Mouse (Mus musculus) lung, postnatal 0 days (tissue): ENCODE results near the gene Gp9. TPM values are rescaled to one million over a fixed set of nuclear protein-coding genes. Genes with fewer than 3 reads are reported as not detected.

Source experiments
- ATAC-seq: fragments of 200-750 bp; cut with Nextera tagmentation; 2 replicates; pipeline ENCODE4 v1.8.0; 2017; ENCODE audit warnings: moderate library complexity
- DNase-seq: peaks from one replicate; pipeline ENCODE4 v3.0.0-alpha.2; 2016; ENCODE audit warnings: low spot score
- H3K27ac ChIP-seq: fragments of 300-500 bp; sonication (generic); 2 replicates; pipeline ENCODE4 v1.5.1; 2014; ENCODE audit warnings: antibody characterized with exemption, mild to moderate bottlenecking, low read length, mixed read lengths
- H3K27me3 ChIP-seq: fragments of 300-500 bp; sonication (generic); replicated peaks from 2 replicates; pipeline ENCODE4 v1.6.1; 2014; ENCODE audit warnings: low read length, mixed read lengths; ENCODE audit not compliant: insufficient read depth
- H3K36me3 ChIP-seq: fragments of 300-500 bp; sonication (generic); 2 replicates; pipeline ENCODE4 v1.6.1; 2014; ENCODE audit warnings: low read length, mixed read lengths; ENCODE audit not compliant: insufficient read depth
- H3K4me1 ChIP-seq: fragments of 300-500 bp; sonication (generic); 2 replicates; pipeline ENCODE4 v1.6.1; 2014; ENCODE audit warnings: antibody characterized with exemption, low read depth, low read length, mixed read lengths; ENCODE audit not compliant: insufficient read depth
- H3K4me2 ChIP-seq: fragments of 300-500 bp; sonication (generic); replicated peaks from 2 replicates; pipeline ENCODE4 v1.6.1; 2014; ENCODE audit warnings: low read depth, mild to moderate bottlenecking, low read length, moderate library complexity, mixed read lengths
- H3K4me3 ChIP-seq: fragments of 300-500 bp; sonication (generic); 2 replicates; pipeline ENCODE4 v1.5.1; 2014; ENCODE audit warnings: low read depth, low read length
- H3K9ac ChIP-seq: fragments of 300-500 bp; sonication (generic); replicated peaks from 2 replicates; pipeline ENCODE4 v1.6.1; 2014; ENCODE audit warnings: low read depth, mild to moderate bottlenecking
- H3K9me3 ChIP-seq: fragments of 300-500 bp; sonication (generic); 2 replicates; pipeline ENCODE4 v1.6.1; 2016; ENCODE audit warnings: low read length, mixed read lengths
- CTCF ChIP-seq: IDR thresholded peaks from 2 replicates; pipeline ENCODE4 v1.5.1; 2016; ENCODE audit warnings: antibody characterized with exemption, mild to moderate bottlenecking
- EP300 ChIP-seq: IDR thresholded peaks from 2 replicates; pipeline ENCODE4 v1.6.1; 2016; ENCODE audit warnings: antibody characterized with exemption, mild to moderate bottlenecking, control low read depth
- WGBS: fragments of 180-500 bp; shearing (Covaris S2); extraction: QIAGEN DNeasy Blood & Tissue Kit; methylation state at CpG from one replicate; pipeline ENCODE4 v1.1.7; 2014; 5-methylcytosine and 5-hydroxymethylcytosine counted together
- polyA plus RNA-seq: library from polyadenylated mRNA; unstranded; fragments of >200 nt; fragmentation: Nextera tagmentation; extraction: Ambion mirVana; gene quantifications from 2 replicates; pipeline ENCODE4 v1.2.1, GENCODE M21; 2015

Gp9 gene
- polyA plus RNA-seq, 1 experiment from 2014 or later: 8.3 TPM

- Histone ChIP-seq H3K9me3 (no peaks in the 10 kb centered on the region), H3K9ac (no peak overlapping the region), H3K4me3 (peak overlapping the region; percentile 41), H3K27ac (no peak overlapping the region), H3K36me3 (no peaks in the 10 kb centered on the region), H3K27me3 (peaks cover 18% of the 10 kb centered on the region; the same call in 1 of the 2 replicates), H3K4me2 (peak overlapping the region; percentile 74), H3K4me1 (peaks cover 20% of the 10 kb centered on the region)
- DNase-seq (no peak), ATAC-seq (no peak)
- WGBS: 6% methylated on average over 33 of the region's 53 CpGs
- TF ChIP-seq EP300 (no peak), CTCF (no peak)
Measured at GRCm38 (mm10) chr6:87732151-87733011, 45.5 kb upstream of the Gp9 start.

GRCm38 (mm10) chr6:87733131-87733930, 44.5 kb upstream of the Gp9 start:
- WGBS: 29% methylated on average over 14 of the region's 14 CpGs
- DNase-seq (peak; percentile 80), ATAC-seq (peak; percentile 40)
- Histone ChIP-seq H3K27ac (peak overlapping the region; percentile 60), H3K4me1 (peaks cover 20% of the 10 kb centered on the region), H3K9ac (no peak overlapping the region), H3K9me3 (no peaks in the 10 kb centered on the region), H3K27me3 (peaks cover 18% of the 10 kb centered on the region; the same call in 1 of the 2 replicates), H3K36me3 (no peaks in the 10 kb centered on the region), H3K4me2 (peak overlapping the region; percentile 74), H3K4me3 (peak overlapping the region; percentile 41; the same call in 1 of the 2 replicates)
- TF ChIP-seq EP300 (0 out of 2 replicates have a peak, but pooled peaks have one; percentile 32), CTCF (no peak)

- TF ChIP-seq EP300: peak; percentile 70; the same call in 1 of the 2 replicates
- TF ChIP-seq CTCF: no peak
- H3K9ac ChIP-seq: no peak overlapping the region
- H3K4me2 ChIP-seq: no peak overlapping the region
- DNase-seq (peak; percentile 86), ATAC-seq (peak; percentile 79)
- H3K4me3 ChIP-seq: no peak overlapping the region
- peaks cover 18% of the 10 kb centered on the region; the same call in 1 of the 2 replicates for H3K27me3 ChIP-seq
- 22% methylated on average over 5 of the region's 5 CpGs for WGBS
- H3K36me3 ChIP-seq: no peaks in the 10 kb centered on the region
- no peaks in the 10 kb centered on the region for H3K9me3 ChIP-seq
- 0 out of 2 replicates have a peak overlapping the region, but pooled peaks have one; percentile 60 for H3K27ac ChIP-seq
- peaks cover 20% of the 10 kb centered on the region for H3K4me1 ChIP-seq
Measured at GRCm38 (mm10) chr6:87734136-87734535, 43.7 kb upstream of the Gp9 start.

- 82% methylated on average over 4 of the region's 4 CpGs for WGBS
- 0 out of 2 replicates have a peak, but pooled peaks cover under 1% of the 10 kb centered on the region for H3K27me3 ChIP-seq
- no peak for ATAC-seq
Measured at GRCm38 (mm10) chr6:87736923-87737322, 40.9 kb upstream of the Gp9 start.

GRCm38 (mm10) chr6:87737921-87738626, 39.8 kb upstream of the Gp9 start:
- TF ChIP-seq EP300 (no peak), CTCF (peak; percentile 19; the same call in 1 of the 2 replicates)
- H3K4me3 ChIP-seq: no peak overlapping the region
- H3K9ac ChIP-seq: no peak overlapping the region

More at GRCm38 (mm10) chr6:87736923-87737322, 40.9 kb upstream of the Gp9 start:
- no peak overlapping the region for H3K4me2 ChIP-seq
- no peak for TF ChIP-seq EP300
- no peak for TF ChIP-seq CTCF
- H3K27ac ChIP-seq: no peak overlapping the region
- peaks cover 12% of the 10 kb centered on the region for H3K4me1 ChIP-seq
- DNase-seq: no peak
- H3K9me3 ChIP-seq: no peaks in the 10 kb centered on the region
- no peak overlapping the region for H3K4me3 ChIP-seq
- no peaks in the 10 kb centered on the region for H3K36me3 ChIP-seq
- no peak overlapping the region for H3K9ac ChIP-seq

More at GRCm38 (mm10) chr6:87737921-87738626, 39.8 kb upstream of the Gp9 start:
- H3K27me3 ChIP-seq: no peaks in the 10 kb centered on the region
- 70% methylated on average over 4 of the region's 4 CpGs for WGBS
- ATAC-seq (no peak), DNase-seq (no peak)
- no peaks in the 10 kb centered on the region for H3K36me3 ChIP-seq
- H3K4me2 ChIP-seq: no peak overlapping the region
- no peak overlapping the region for H3K27ac ChIP-seq
- no peaks in the 10 kb centered on the region for H3K9me3 ChIP-seq
- H3K4me1 ChIP-seq: peaks cover 7% of the 10 kb centered on the region; the same call in 1 of the 2 replicates
